Mouse (Mus musculus) heart, postnatal 25 days (tissue): ENCODE measurements around the gene Vmn1r167. TPM values are rescaled to one million over a fixed set of nuclear protein-coding genes. Genes with fewer than 3 reads are reported as not detected.
"Not testable (repeated sequence)": the region's sequence is repeated elsewhere in the genome, so short reads cannot be mapped to it uniquely, and the experiment has no call there.

ENCODE experiments used
- DNase-seq: peaks from one replicate; pipeline ENCODE4 v3.0.0; 2022; ENCODE audit warnings: low spot score
- intact Hi-C: fragments of 180-260 bp; cut with DNase I; formaldehyde crosslinking; loops from one replicate; pipeline ENCODE4 v1.15.1; 2025
- total RNA-seq, 2 experiments: library from RNA; stranded (reverse); gene quantifications; 2 replicates each; pipeline ENCODE4 v1.2.3; 2021

The Vmn1r167 gene
- total RNA-seq = not detected

- intact Hi-C loops, DNase-seq: not testable (repeated sequence)
Observed at GRCm38 (mm10) chr7:23507106-23507505, at the start of gene Vmn1r167. TSS of gene Vmn1r167 (minus strand) at chr7:23507206.

- intact Hi-C loops, DNase-seq: not testable (repeated sequence)
Observed at GRCm38 (mm10) chr7:23539432-23539831, 32.4 kb upstream of the Vmn1r167 start, which contains the start of gene Vmn1r168. TSS of gene Vmn1r168 (plus strand) at chr7:23539732.

GRCm38 (mm10) chr7:23472886-23473285, 34.1 kb downstream of the Vmn1r167 start:
- DNase-seq, intact Hi-C loops: not testable (repeated sequence)

- intact Hi-C loops = not testable (repeated sequence)
Observed at GRCm38 (mm10) chr7:23470832-23471231, 36.2 kb downstream of the Vmn1r167 start.

GRCm38 (mm10) chr7:23470201-23470600, 36.8 kb downstream of the Vmn1r167 start:
- DNase-seq, intact Hi-C loops: not testable (repeated sequence)

More at GRCm38 (mm10) chr7:23470832-23471231, 36.2 kb downstream of the Vmn1r167 start:
- DNase-seq = not testable (repeated sequence)

Other genes with a start within 250 kb of the Vmn1r167 start
- gene Gm6902, start 228.3 kb downstream of the Vmn1r167 start, total RNA-seq = not detected
- not detected for gene Nlrp4e, start 206.0 kb downstream of the Vmn1r167 start, total RNA-seq
- gene Nlrp5, start 121.3 kb downstream of the Vmn1r167 start, total RNA-seq = under 1 TPM in 1 of 2 experiments, not detected in 1; 0.13 TPM
- not detected for gene Vmn1r168, start 32.5 kb upstream of the Vmn1r167 start, total RNA-seq
- gene Vmn1r169, start 68.3 kb upstream of the Vmn1r167 start, total RNA-seq = not detected
- not detected for gene Vmn1r170, start 99.0 kb upstream of the Vmn1r167 start, total RNA-seq
- gene Vmn1r171, start 123.5 kb upstream of the Vmn1r167 start, total RNA-seq = not detected
- not detected for gene Vmn1r172, start 151.1 kb upstream of the Vmn1r167 start, total RNA-seq
- gene Vmn1r173, start 193.5 kb upstream of the Vmn1r167 start, total RNA-seq = not detected
- not detected for gene Vmn1r174, start 245.1 kb upstream of the Vmn1r167 start, total RNA-seq